Mouse (Mus musculus): ENCODE results near the gene Grrp1.

GRCm38 (mm10) chr4:134254835-134255234, 929 bp upstream of the Grrp1 start:
- TF ChIP-seq CTCF (IDR thresholded peaks at IDR 0.05; ENCODE audit: low read depth) (no peak), EP300 (optimal IDR thresholded peaks at IDR 0.05) (no peak)

All from stomach, postnatal 0 days (tissue).